Mouse (Mus musculus) CD4-positive naive resting alpha-beta T cell, adult 76 days (primary cell): ENCODE results near the gene Ubr4. TPM values are rescaled to one million over a fixed set of nuclear protein-coding genes. Genes with fewer than 3 reads are reported as not detected.

Experiments used
- total RNA-seq: library from RNA; stranded (reverse); gene quantifications from one replicate; pipeline ENCODE4 v1.2.4, GENCODE M21; 2023

Gene Ubr4
- 253 TPM for total RNA-seq

GRCm38 (mm10) chr4:139351931-139352711, at the start of gene Ubr4, which contains the start of the genes Mrto4 and Emc1:
Gene Ubr4, plus strand, starts transcription at chr4:139352609.
Gene Mrto4, minus strand, starts transcription at chr4:139352576.
Gene Emc1, plus strand, starts transcription at chr4:139352587.

GRCm38 (mm10) chr4:139310171-139310898, 42.1 kb upstream of the Ubr4 start, which contains the start of the genes Pqlc2 and Akr7a5:
Gene Pqlc2, minus strand, starts transcription at chr4:139310708.
Gene Akr7a5, plus strand, starts transcription at chr4:139310744.

GRCm38 (mm10) chr4:139530248-139530647, 177.8 kb downstream of the Ubr4 start, which contains the start of gene Iffo2:
Gene Iffo2, plus strand, starts transcription at chr4:139530548.

Other genes starting within 250 kb of the Ubr4 start
- gene Minos1, start 221.5 kb upstream of the Ubr4 start, total RNA-seq: 95.6 TPM
- 347 TPM for gene Capzb, start 159.7 kb upstream of the Ubr4 start, total RNA-seq
- 6.3 TPM for gene Pqlc2, start 41.9 kb upstream of the Ubr4 start, total RNA-seq
- gene Akr7a5, start 41.9 kb upstream of the Ubr4 start, total RNA-seq: 13.0 TPM
- 120 TPM for gene Mrto4, start within 50 bp of the Ubr4 start, total RNA-seq
- gene Emc1, start within 50 bp of the Ubr4 start, total RNA-seq: 37.9 TPM
- gene Iffo2, start 177.9 kb downstream of the Ubr4 start, total RNA-seq: 15.1 TPM